23 mouse cellular contexts compared by ENCODE assay signal in genomic region chr12:73698436-73698835, GRCm38 (mm10).
DNase-seq lines count a peak whose midpoint lies in the region; TF ChIP-seq lines count a peak whose summit lies in the region.
"Had no signal": no experiment of that assay in that cellular context is flagged by ENCODE, and none has a peak within 500 bp of the region (broad histone marks: within the 10 kb centered on the region; RNA-seq: fewer than 3 reads in every experiment).

No protein-coding gene starts in this region.

- no peak for TF ChIP-seq POLR2A in spleen, adult 2 months (IDR thresholded peaks at IDR 0.05; ENCODE audit: low read depth, low read length)

- no peaks in the 10 kb centered on the region; the same call in 1 of the 2 replicates for H3K36me3 ChIP-seq in spleen, adult 2 months (ENCODE audit: control insufficient read depth, insufficient read depth, low read length)
- H3K36me3 ChIP-seq: embryonic facial prominence, embryonic 10.5 days; forebrain, embryonic 12.5 days; heart, embryonic 15.5 days; hindbrain, embryonic 12.5 days; intestine, embryonic 15.5 days; stomach, embryonic 15.5 days had no signal

- H3K4me3 ChIP-seq in spleen, adult 2 months (ENCODE audit: extremely low read depth, insufficient read depth, insufficient read length), result no peak overlapping the region
- no peak overlapping the region for H3K4me3 ChIP-seq in left cerebral cortex, adult 2 months
- H3K4me3 ChIP-seq: embryonic facial prominence, embryonic 10.5 days; forebrain, embryonic 12.5 days; heart, adult 2 months; heart, embryonic 15.5 days; hindbrain, embryonic 12.5 days; intestine, embryonic 15.5 days; stomach, embryonic 15.5 days had no signal

- H3K27ac ChIP-seq in spleen, adult 2 months (ENCODE audit: insufficient read depth, low read length), result peak overlapping the region; percentile 52
- H3K27ac ChIP-seq in left cerebral cortex, adult 2 months, result no peak overlapping the region
- H3K27ac ChIP-seq: embryonic facial prominence, embryonic 10.5 days; forebrain, embryonic 12.5 days; heart, adult 2 months; heart, embryonic 15.5 days; hindbrain, embryonic 12.5 days; intestine, embryonic 15.5 days; stomach, embryonic 15.5 days had no signal

- DNase-seq in spleen, adult 2 months (ENCODE audit: low read depth in 1 of 2, low spot score in 2 of 2), result no peak
- no peak for DNase-seq in spleen, postnatal 14 days (ENCODE audit: low spot score in 2 of 2)
- DNase-seq in brain, adult 2 months (ENCODE audit: low read depth, low spot score), result peak; percentile 21
- DNase-seq in thymus, postnatal 0 days (ENCODE audit: low spot score), result peak; percentile 73
- no peak for DNase-seq in left cerebral cortex, adult 2 months (ENCODE audit: extremely low spot score in 1 of 2, low spot score in 2 of 2)
- DNase-seq in retina, embryonic 14.5 days (ENCODE audit: low spot score), result no peak
- DNase-seq in right cerebral cortex, postnatal 14 days, result no peak
- DNase-seq: adrenal gland, postnatal 25 days; B cell, adult 2 months; cerebellum, adult 18-20 months; cerebellum, postnatal 36 days; gastrocnemius, postnatal 14 days; heart, adult 2 months; kidney, adult 9 months; kidney, postnatal 25 days; left cerebral cortex, postnatal 4 days; liver had no signal

- H3K27me3 ChIP-seq in spleen, adult 2 months (ENCODE audit: control insufficient read depth, insufficient read depth, low read length), result no peaks in the 10 kb centered on the region
- H3K27me3 ChIP-seq: forebrain, embryonic 12.5 days; heart, embryonic 15.5 days; hindbrain, embryonic 12.5 days; intestine, embryonic 15.5 days; stomach, embryonic 15.5 days had no signal

- WGBS in spleen, adult 2 months, result 73% methylated on average over 5 of the region's 5 CpGs

- no peak for TF ChIP-seq CTCF in spleen, adult 2 months (IDR thresholded peaks at IDR 0.05; ENCODE audit: extremely low read depth, insufficient read depth, insufficient read length, insufficient replicate concordance)
- no peak for TF ChIP-seq CTCF in left cerebral cortex, adult 2 months (IDR thresholded peaks at IDR 0.05)

- peaks cover 8% of the 10 kb centered on the region; the same call in 1 of the 2 replicates for H3K4me1 ChIP-seq in spleen, adult 2 months (ENCODE audit: control insufficient read depth, insufficient read depth, insufficient read length)
- H3K4me1 ChIP-seq: stomach, embryonic 15.5 days had no signal

- intact Hi-C loops in left cerebral cortex, adult 2 months (cut with DNase I), result loop anchor here (10.0 kb wide), 1 partner anchor 684 kb away; no protein-coding TSS in a partner anchor

Comparison
In these comparisons a context has a peak if more than half of its experiments do, and no peak if none do; other contexts are left out.
1. DNase-seq: peak in brain, adult 2 months (single experiment) and thymus, postnatal 0 days (single experiment); none in spleen, adult 2 months (0 of 2), spleen, postnatal 14 days (0 of 2), left cerebral cortex, adult 2 months (0 of 2), retina, embryonic 14.5 days (single experiment) and right cerebral cortex, postnatal 14 days (single experiment).